Mouse (Mus musculus) midbrain, embryonic 11.5 days (tissue): ENCODE data around the gene 1700020A23Rik. TPM values are rescaled to one million over a fixed set of nuclear protein-coding genes. Genes with fewer than 3 reads are reported as not detected.
"Not testable (repeated sequence)": the region's sequence is repeated elsewhere in the genome, so short reads cannot be mapped to it uniquely, and the experiment has no call there.

Experiments
- ATAC-seq: fragments of 200-750 bp; cut with Nextera tagmentation; 2 replicates; pipeline ENCODE4 v1.8.0; 2017; ENCODE audit warnings: moderate TSS enrichment, moderate library complexity; ENCODE audit not compliant: low FRiP score
- DNase-seq: peaks from one replicate; pipeline ENCODE4 v3.0.0; 2015; ENCODE audit warnings: low spot score; ENCODE audit errors: missing footprints
- H3K27ac ChIP-seq: fragments of 300-500 bp; sonication (generic); 2 replicates; pipeline ENCODE4 v1.5.1; 2014; ENCODE audit warnings: low read depth, low read length
- H3K27me3 ChIP-seq: fragments of 300-500 bp; sonication (generic); 2 replicates; pipeline ENCODE4 v1.6.1; 2014; ENCODE audit warnings: mild to moderate bottlenecking, low read length, moderate library complexity, mixed read lengths; ENCODE audit not compliant: control insufficient read depth, insufficient read depth
- H3K36me3 ChIP-seq: fragments of 300-500 bp; sonication (generic); 2 replicates; pipeline ENCODE4 v1.6.1; 2014; ENCODE audit warnings: mild to moderate bottlenecking, low read length, moderate library complexity, mixed read lengths; ENCODE audit not compliant: control insufficient read depth, insufficient read depth
- H3K4me1 ChIP-seq: fragments of 300-500 bp; sonication (generic); 2 replicates; pipeline ENCODE4 v1.6.1; 2014; ENCODE audit warnings: low read length; ENCODE audit not compliant: control insufficient read depth, insufficient read depth
- H3K4me2 ChIP-seq: fragments of 300-500 bp; sonication (generic); 2 replicates; pipeline ENCODE4 v1.6.1; 2014; ENCODE audit warnings: mild to moderate bottlenecking, moderate library complexity
- H3K4me3 ChIP-seq: fragments of 300-500 bp; sonication (generic); 2 replicates; pipeline ENCODE4 v1.5.1; 2014; ENCODE audit warnings: low read depth, low read length
- H3K9ac ChIP-seq: fragments of 300-500 bp; sonication (generic); 2 replicates; pipeline ENCODE4 v1.6.1; 2014; ENCODE audit warnings: low read length
- H3K9me3 ChIP-seq: fragments of 300-500 bp; sonication (generic); 2 replicates; pipeline ENCODE4 v1.6.1; 2016; ENCODE audit warnings: low read length; ENCODE audit not compliant: control insufficient read depth
- WGBS: fragments of 180-500 bp; shearing (Covaris S2); extraction: QIAGEN DNeasy Blood & Tissue Kit; methylation state at CpG from one replicate; pipeline ENCODE4 v1.1.7; 2014; 5-methylcytosine and 5-hydroxymethylcytosine counted together
- polyA plus RNA-seq: library from polyadenylated mRNA; unstranded; fragments of >200 nt; fragmentation: Nextera tagmentation; extraction: Ambion mirVana; gene quantifications from 2 replicates; pipeline ENCODE4 v1.2.1, GENCODE M21; 2014

The 1700020A23Rik gene
- polyA plus RNA-seq, result not detected in 2 replicates

DNA sequence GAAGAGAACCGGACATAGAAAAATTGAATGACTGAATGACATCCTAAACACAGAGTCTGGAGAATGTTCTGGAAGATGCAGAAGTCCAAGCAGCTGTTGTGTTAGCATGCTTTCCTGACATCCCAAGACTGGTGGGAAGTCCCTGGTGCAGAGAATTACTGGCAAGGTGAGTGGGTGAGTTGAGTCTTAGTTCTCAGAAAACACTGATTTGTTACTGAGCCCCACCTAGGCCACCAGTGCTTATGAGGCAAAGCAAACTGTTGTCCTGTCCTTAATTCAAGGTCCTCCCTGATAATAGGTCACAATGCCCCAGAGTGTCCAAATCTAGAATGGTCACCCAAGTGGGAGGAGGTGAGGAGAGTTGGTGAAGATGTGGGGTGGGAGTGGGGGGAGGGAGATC lies at the start of gene 1700020A23Rik, which contains the start of gene Gm28372:
Gene 1700020A23Rik (plus strand): TSS at position 321 of the 400 bp plus-strand sequence.
Gene Gm28372 (plus strand): TSS at position 301 of the 400 bp plus-strand sequence.
- Histone ChIP-seq H3K4me3 (no peak within 1 kb of the TSS), H3K4me2 (no peak within 1 kb of the TSS), H3K27me3 (no peaks in the 10 kb centered on the region), H3K27ac (no peak within 1 kb of the TSS), H3K36me3 (no peaks in the 10 kb centered on the region), H3K9me3 (no peaks in the 10 kb centered on the region), H3K4me1 (no peaks in the 10 kb centered on the region; the same call in 1 of the 2 replicates), H3K9ac (no peak within 1 kb of the TSS)
- WGBS, result 81% methylated on average over 1 of the region's 1 CpGs
- ATAC-seq (no peak), DNase-seq (no peak)

DNA sequence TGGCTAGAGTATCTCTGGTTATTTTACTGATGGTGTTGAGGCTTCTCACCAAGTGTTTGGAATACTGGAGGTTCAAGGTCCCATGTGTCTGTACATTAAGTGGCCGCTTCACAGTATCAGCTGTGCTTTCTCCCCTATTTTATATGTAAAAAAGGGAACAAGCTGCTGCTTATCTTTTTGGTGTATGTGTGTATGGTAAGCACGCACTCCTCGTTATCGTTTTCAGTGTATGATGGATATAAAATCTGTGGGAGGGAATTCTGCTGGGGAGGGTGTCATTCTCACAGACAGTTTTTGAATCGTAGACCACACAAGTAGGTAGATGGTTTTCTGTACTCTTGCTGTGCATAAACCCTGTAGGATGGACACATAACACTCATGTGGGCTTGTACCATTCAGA lies 47.5 kb upstream of the 1700020A23Rik start:
- H3K4me3 ChIP-seq, result no peak overlapping the region
- H3K4me1 ChIP-seq, result 0 out of 2 replicates have a peak, but pooled peaks cover 3% of the 10 kb centered on the region
- peaks cover 29% of the 10 kb centered on the region for H3K27me3 ChIP-seq
- no peaks in the 10 kb centered on the region for H3K36me3 ChIP-seq
- ATAC-seq (no peak), DNase-seq (no peak)
- H3K9me3 ChIP-seq, result no peaks in the 10 kb centered on the region
- WGBS, result 93% methylated on average over 5 of the region's 5 CpGs
- H3K9ac ChIP-seq, result no peak overlapping the region
- no peak overlapping the region for H3K27ac ChIP-seq
- H3K4me2 ChIP-seq, result no peak overlapping the region

DNA sequence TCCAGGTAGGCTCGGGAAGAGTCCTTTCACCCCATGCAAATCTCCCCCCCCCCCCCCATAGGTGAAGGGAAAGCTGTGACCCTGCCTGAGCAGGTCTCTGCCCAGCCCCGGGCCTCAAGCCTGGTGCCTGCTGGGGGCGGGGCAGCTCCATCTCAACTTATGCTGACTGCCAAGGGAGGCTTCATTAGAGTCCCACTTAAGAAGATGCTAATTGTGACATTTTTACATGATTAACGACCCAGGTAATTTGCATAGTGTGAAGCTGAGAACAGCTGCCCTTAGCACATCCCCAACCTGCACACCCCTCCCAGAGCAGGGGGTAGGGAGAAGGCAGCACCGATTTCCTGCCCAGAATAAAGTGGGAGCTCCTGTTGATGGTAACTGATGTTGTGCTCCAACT lies 46.2 kb upstream of the 1700020A23Rik start:
- 18% methylated on average over 5 of the region's 5 CpGs for WGBS
- no peak overlapping the region for H3K4me3 ChIP-seq
- H3K36me3 ChIP-seq, result no peaks in the 10 kb centered on the region
- ATAC-seq (no peak), DNase-seq (no peak)
- H3K9me3 ChIP-seq, result no peaks in the 10 kb centered on the region
- H3K27ac ChIP-seq, result no peak overlapping the region
- H3K4me1 ChIP-seq, result 0 out of 2 replicates have a peak, but pooled peaks cover 3% of the 10 kb centered on the region
- peaks cover 37% of the 10 kb centered on the region for H3K27me3 ChIP-seq
- no peak overlapping the region for H3K4me2 ChIP-seq
- no peak overlapping the region for H3K9ac ChIP-seq

DNA sequence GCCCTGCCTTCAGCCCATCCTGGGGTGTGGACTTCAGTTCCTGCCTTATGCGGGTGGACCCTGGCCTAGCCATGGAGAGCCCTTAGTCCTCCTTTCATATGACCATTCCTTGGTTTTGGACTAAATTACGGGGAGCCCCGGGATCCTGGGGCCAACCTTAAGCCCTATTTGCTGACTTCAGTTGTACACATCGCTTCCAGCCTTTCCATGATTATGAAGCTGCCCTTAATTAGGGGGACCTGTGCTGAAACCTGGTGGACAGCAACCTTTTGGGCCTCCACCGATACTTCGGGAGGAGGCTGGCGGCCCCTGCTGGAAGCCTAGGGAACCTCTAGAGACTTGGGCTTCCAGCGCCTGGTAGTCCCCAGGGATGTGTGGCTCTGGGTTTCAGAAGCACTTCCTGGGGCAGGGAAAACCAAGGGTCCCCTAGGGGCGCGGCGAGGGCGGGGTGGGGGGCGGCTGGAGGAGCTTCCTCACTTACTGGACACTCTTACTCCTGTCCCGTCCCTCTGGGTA lies 42.5 kb upstream of the 1700020A23Rik start:
- H3K9ac ChIP-seq, result no peak overlapping the region
- no peak overlapping the region for H3K4me2 ChIP-seq
- H3K4me1 ChIP-seq, result peaks cover 7% of the 10 kb centered on the region
- peaks cover 39% of the 10 kb centered on the region for H3K27me3 ChIP-seq
- no peak overlapping the region for H3K27ac ChIP-seq
- WGBS, result 5% methylated on average over 14 of the region's 14 CpGs
- no peaks in the 10 kb centered on the region for H3K36me3 ChIP-seq
- no peaks in the 10 kb centered on the region for H3K9me3 ChIP-seq
- ATAC-seq (0 out of 2 replicates have a peak, but pooled peaks have one; percentile 24), DNase-seq (peak; percentile 97)
- no peak overlapping the region for H3K4me3 ChIP-seq

DNA sequence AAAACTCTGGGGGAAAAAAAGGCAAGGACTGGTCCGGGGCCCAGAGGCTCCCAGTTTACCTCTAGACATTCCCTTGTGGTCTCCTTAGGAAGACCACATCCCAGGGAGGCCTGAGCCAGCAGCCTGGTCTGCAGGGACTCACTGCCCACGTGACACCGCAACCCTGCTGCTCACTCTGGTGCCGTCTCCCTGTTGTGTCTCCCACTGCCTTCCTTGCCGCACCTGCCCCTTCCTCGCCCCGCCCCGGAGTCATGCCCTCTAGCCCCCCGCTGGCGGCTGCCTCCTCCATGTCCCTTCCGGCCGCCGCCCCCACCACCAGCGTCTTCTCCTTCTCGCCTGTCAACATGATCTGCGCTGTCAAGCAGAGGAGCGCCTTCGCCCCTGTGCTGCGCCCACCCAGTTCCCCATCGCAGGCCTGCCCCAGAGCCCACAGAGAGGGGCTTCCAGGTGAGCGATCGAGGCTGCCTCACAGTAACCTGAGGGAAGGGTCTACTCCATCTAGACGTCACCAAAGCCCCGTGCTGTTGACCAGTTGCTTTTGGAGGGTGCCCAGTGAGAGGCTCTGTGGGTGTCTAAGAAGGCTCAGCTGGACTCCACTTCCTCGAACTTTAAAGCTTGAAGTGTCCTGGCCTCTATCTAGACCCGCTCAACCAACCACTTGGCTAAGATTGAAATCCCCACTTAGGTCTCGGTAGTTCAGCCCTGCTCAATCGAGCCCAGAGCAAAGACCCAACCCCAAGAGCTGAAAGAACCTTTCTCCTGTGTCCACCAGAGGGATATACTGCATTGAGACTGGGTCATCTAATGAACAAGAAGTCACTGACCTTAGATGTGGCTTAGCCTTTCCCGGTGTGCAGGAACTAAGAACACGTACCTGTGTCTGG lies 39.6 kb upstream of the 1700020A23Rik start:
- Histone ChIP-seq H3K27me3 (peaks cover 31% of the 10 kb centered on the region), H3K9ac (peak overlapping the region; percentile 14), H3K4me2 (peak overlapping the region; percentile 41), H3K36me3 (no peaks in the 10 kb centered on the region), H3K4me1 (peaks cover 7% of the 10 kb centered on the region), H3K4me3 (peak overlapping the region; percentile 24), H3K9me3 (no peaks in the 10 kb centered on the region), H3K27ac (no peak overlapping the region)
- 6% methylated on average over 30 of the region's 30 CpGs for WGBS
- ATAC-seq (peak; percentile 35; the same call in 1 of the 2 replicates), DNase-seq (peak; percentile 89)

DNA sequence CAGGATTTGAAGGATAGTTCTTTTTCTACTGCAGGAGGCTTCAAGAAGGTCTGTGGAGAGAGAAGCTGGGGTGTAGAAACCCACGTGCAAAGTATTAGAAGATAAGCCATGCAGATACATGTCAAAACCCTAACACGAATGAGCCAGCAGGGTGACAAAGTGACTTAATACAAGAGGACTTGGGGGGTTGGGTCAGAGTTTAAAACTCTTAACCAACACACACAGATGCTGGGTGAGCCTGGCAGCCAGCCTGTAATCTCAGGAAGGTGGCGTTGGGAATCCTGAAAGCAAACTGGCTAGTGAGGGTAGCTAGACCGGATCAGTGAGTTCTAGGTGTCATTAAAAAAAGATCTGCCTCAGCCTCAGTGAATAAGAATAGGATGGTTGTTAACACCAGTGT lies 37.7 kb upstream of the 1700020A23Rik start:
- Histone ChIP-seq H3K27me3 (peaks cover 11% of the 10 kb centered on the region), H3K27ac (no peak overlapping the region), H3K4me3 (no peak overlapping the region), H3K4me1 (peaks cover 4% of the 10 kb centered on the region), H3K9ac (no peak overlapping the region), H3K36me3 (no peaks in the 10 kb centered on the region), H3K9me3 (no peaks in the 10 kb centered on the region), H3K4me2 (no peak overlapping the region)
- ATAC-seq (no peak), DNase-seq (no peak)
- 75% methylated on average over 4 of the region's 4 CpGs for WGBS

DNA sequence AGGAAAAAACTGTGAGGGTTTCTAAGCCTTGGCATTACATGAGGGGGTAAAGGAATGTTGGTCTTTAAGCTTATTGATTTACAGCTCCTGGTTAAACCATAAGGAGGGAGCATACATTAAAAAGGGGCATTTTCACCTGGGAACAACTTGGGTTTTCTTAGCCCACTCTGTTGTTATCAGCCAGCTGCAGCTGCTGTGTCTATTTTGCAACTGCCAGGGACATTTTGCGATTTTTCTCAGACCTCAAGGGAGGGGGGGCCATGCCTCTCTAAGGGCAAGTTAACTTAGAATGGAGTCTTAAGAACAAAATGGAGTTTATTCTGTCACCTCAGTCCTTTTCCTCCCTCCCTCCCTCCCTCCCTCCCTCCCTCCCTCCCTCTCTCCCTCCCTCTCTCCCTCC lies 32.0 kb upstream of the 1700020A23Rik start:
- ATAC-seq, H3K9me3 ChIP-seq, H3K27ac ChIP-seq: not testable (repeated sequence)

DNA sequence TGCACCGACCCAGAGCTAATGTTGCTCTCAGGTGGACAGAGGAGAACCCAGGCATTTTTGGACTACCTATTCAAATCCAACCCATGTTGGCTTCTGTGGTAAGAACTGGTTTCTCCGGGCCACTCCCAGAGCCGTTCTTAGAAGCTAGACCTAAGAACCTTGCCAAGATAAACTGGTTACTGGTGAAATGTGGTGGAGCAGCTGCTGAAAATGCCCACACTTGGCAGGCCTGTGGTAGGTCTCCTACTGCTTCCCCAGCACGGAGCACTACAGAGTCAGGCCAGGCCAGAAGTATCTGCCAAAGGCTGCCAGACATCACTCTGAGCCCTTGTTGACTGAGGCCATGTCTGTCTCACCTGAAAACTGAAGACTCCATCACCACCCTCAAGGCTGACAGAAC lies 30.1 kb upstream of the 1700020A23Rik start:
- Histone ChIP-seq H3K9ac (no peak overlapping the region), H3K9me3 (no peaks in the 10 kb centered on the region), H3K36me3 (no peaks in the 10 kb centered on the region), H3K4me3 (no peak overlapping the region), H3K27ac (no peak overlapping the region), H3K4me2 (no peak overlapping the region), H3K27me3 (no peaks in the 10 kb centered on the region), H3K4me1 (no peaks in the 10 kb centered on the region)
- DNase-seq (no peak), ATAC-seq (no peak)
- WGBS, result 80% methylated on average over 4 of the region's 4 CpGs

More for the DNA sequence above, 32.0 kb upstream of the 1700020A23Rik start:
- not testable (repeated sequence) for H3K36me3 ChIP-seq, H3K9ac ChIP-seq, H3K4me1 ChIP-seq, H3K27me3 ChIP-seq, H3K4me2 ChIP-seq, H3K4me3 ChIP-seq, DNase-seq
- 50% methylated on average over 1 of the region's 1 CpGs for WGBS

DNA sequence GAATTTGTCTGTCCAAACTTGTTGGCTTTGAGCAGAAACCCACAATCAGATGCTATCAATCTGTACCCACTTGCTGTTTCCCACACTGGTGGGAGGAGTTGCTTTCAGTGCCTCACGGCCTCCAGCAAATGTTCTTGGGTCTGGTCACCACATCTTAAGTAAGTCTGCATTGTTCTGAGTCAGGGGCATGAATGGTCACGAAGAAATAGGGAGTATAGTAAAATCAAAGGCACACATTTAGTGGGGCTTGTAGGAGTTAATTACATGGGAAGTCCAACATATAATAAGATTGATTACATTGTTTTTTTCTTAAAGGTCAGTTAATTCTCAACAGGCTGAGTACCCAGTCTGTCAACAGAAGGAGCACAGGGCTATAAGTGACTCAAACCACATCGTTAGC lies 21.9 kb upstream of the 1700020A23Rik start:
- Histone ChIP-seq H3K4me2 (no peak overlapping the region), H3K27me3 (no peaks in the 10 kb centered on the region), H3K36me3 (no peaks in the 10 kb centered on the region), H3K4me3 (no peak overlapping the region), H3K27ac (no peak overlapping the region), H3K9ac (no peak overlapping the region), H3K9me3 (no peaks in the 10 kb centered on the region), H3K4me1 (no peaks in the 10 kb centered on the region)
- 55% methylated on average over 3 of the region's 3 CpGs for WGBS
- ATAC-seq (no peak), DNase-seq (no peak)
